Mouse (Mus musculus): Measurements from ENCODE around the gene Tubal3. TPM values are rescaled to one million over a fixed set of nuclear protein-coding genes. Genes with fewer than 3 reads are reported as not detected.
A peak's percentile ranks its signal among the peaks of the same experiment; 100 is the strongest.
"Not testable (repeated sequence)": the region's sequence is repeated elsewhere in the genome, so short reads cannot be mapped to it uniquely, and the experiment has no call there.

Gene Tubal3
- polyA plus RNA-seq, 1 experiment from 2014 or later, result not detected

GRCm38 (mm10) chr13:3893126-3893734 is 24.8 kb upstream of the Tubal3 start:
- peaks cover 7% of the 10 kb centered on the region; the same call in 1 of the 2 replicates for H3K27me3 ChIP-seq (replicated peaks)
- H3K36me3 ChIP-seq, result peaks cover 4% of the 10 kb centered on the region; the same call in 1 of the 2 replicates
- H3K9me3 ChIP-seq (replicated peaks), result no peaks in the 10 kb centered on the region
- H3K27ac ChIP-seq (replicated peaks), result no peak overlapping the region
- under 1% methylated on average over 35 of the region's 35 CpGs for WGBS
- H3K4me3 ChIP-seq (replicated peaks), result peak overlapping the region; percentile 55
- H3K4me2 ChIP-seq, result peak overlapping the region; percentile 85
- H3K4me1 ChIP-seq, result 0 out of 2 replicates have a peak, but pooled peaks cover 4% of the 10 kb centered on the region
- H3K9ac ChIP-seq (replicated peaks), result peak overlapping the region; percentile 60
- ATAC-seq (ENCODE audit: low FRiP score), result peak; percentile 99

- H3K27me3 ChIP-seq (replicated peaks), result peaks cover 7% of the 10 kb centered on the region; the same call in 1 of the 2 replicates
- H3K4me2 ChIP-seq, result no peak overlapping the region
- H3K36me3 ChIP-seq, result no peaks in the 10 kb centered on the region
- H3K9ac ChIP-seq (replicated peaks), result no peak overlapping the region
- WGBS, result 78% methylated on average over 8 of the region's 8 CpGs
- no peaks in the 10 kb centered on the region for H3K9me3 ChIP-seq (replicated peaks)
- ATAC-seq (ENCODE audit: low FRiP score), result no peak
- no peak overlapping the region for H3K27ac ChIP-seq (replicated peaks)
- 0 out of 2 replicates have a peak, but pooled peaks cover 4% of the 10 kb centered on the region for H3K4me1 ChIP-seq
- H3K4me3 ChIP-seq (replicated peaks), result no peak overlapping the region
Observed at GRCm38 (mm10) chr13:3894549-3894948, 23.5 kb upstream of the Tubal3 start.

GRCm38 (mm10) chr13:3895397-3895980 is 22.6 kb upstream of the Tubal3 start:
- Histone ChIP-seq H3K4me2 (no peak overlapping the region), H3K27ac (replicated peaks) (no peak overlapping the region), H3K27me3 (replicated peaks) (peaks cover 7% of the 10 kb centered on the region; the same call in 1 of the 2 replicates), H3K36me3 (no peaks in the 10 kb centered on the region), H3K4me1 (0 out of 2 replicates have a peak, but pooled peaks cover 4% of the 10 kb centered on the region), H3K9ac (replicated peaks) (no peak overlapping the region), H3K9me3 (replicated peaks) (no peaks in the 10 kb centered on the region), H3K4me3 (replicated peaks) (no peak overlapping the region)
- no peak for ATAC-seq (ENCODE audit: low FRiP score)
- WGBS, result 86% methylated on average over 8 of the region's 8 CpGs

- Histone ChIP-seq H3K27me3 (replicated peaks) (peaks cover 7% of the 10 kb centered on the region; the same call in 1 of the 2 replicates), H3K4me2 (no peak overlapping the region), H3K27ac (replicated peaks) (no peak overlapping the region), H3K9me3 (replicated peaks) (no peaks in the 10 kb centered on the region), H3K4me1 (0 out of 2 replicates have a peak, but pooled peaks cover 4% of the 10 kb centered on the region), H3K9ac (replicated peaks) (no peak overlapping the region), H3K4me3 (replicated peaks) (no peak overlapping the region), H3K36me3 (no peaks in the 10 kb centered on the region)
- 89% methylated on average over 6 of the region's 6 CpGs for WGBS
- ATAC-seq (ENCODE audit: low FRiP score), result no peak
Observed at GRCm38 (mm10) chr13:3896032-3896431, 22.0 kb upstream of the Tubal3 start.

GRCm38 (mm10) chr13:3896913-3897312 is 21.2 kb upstream of the Tubal3 start:
- 39% methylated on average over 5 of the region's 5 CpGs for WGBS
- Histone ChIP-seq H3K4me1 (0 out of 2 replicates have a peak, but pooled peaks cover 4% of the 10 kb centered on the region), H3K27me3 (replicated peaks) (peaks cover under 1% of the 10 kb centered on the region; the same call in 1 of the 2 replicates), H3K27ac (replicated peaks) (no peak overlapping the region), H3K36me3 (no peaks in the 10 kb centered on the region), H3K9me3 (replicated peaks) (no peaks in the 10 kb centered on the region), H3K9ac (replicated peaks) (no peak overlapping the region), H3K4me2 (no peak overlapping the region), H3K4me3 (replicated peaks) (no peak overlapping the region)
- no peak for ATAC-seq (ENCODE audit: low FRiP score)

- not testable (repeated sequence) for H3K4me1 ChIP-seq; H3K9ac ChIP-seq (replicated peaks); H3K4me2 ChIP-seq; ATAC-seq (ENCODE audit: low FRiP score); H3K9me3 ChIP-seq (replicated peaks); H3K36me3 ChIP-seq; H3K27ac ChIP-seq (replicated peaks); H3K4me3 ChIP-seq (replicated peaks); H3K27me3 ChIP-seq (replicated peaks)
- 96% methylated on average over 5 of the region's 5 CpGs for WGBS
Observed at GRCm38 (mm10) chr13:3898202-3898601, 19.9 kb upstream of the Tubal3 start.

- Histone ChIP-seq H3K9ac (replicated peaks) (no peak overlapping the region), H3K36me3 (no peaks in the 10 kb centered on the region), H3K4me1 (no peaks in the 10 kb centered on the region), H3K4me3 (replicated peaks) (no peak overlapping the region), H3K27me3 (replicated peaks) (no peaks in the 10 kb centered on the region), H3K4me2 (no peak overlapping the region), H3K9me3 (replicated peaks) (no peaks in the 10 kb centered on the region), H3K27ac (replicated peaks) (no peak overlapping the region)
- WGBS, result 93% methylated on average over 9 of the region's 9 CpGs
- no peak for ATAC-seq (ENCODE audit: low FRiP score)
Observed at GRCm38 (mm10) chr13:3899301-3899700, 18.8 kb upstream of the Tubal3 start.

GRCm38 (mm10) chr13:3907151-3907696 is 10.8 kb upstream of the Tubal3 start:
- no peaks in the 10 kb centered on the region for H3K36me3 ChIP-seq
- WGBS, result 84% methylated on average over 6 of the region's 6 CpGs
- no peaks in the 10 kb centered on the region for H3K27me3 ChIP-seq (replicated peaks)
- no peak for ATAC-seq (ENCODE audit: low FRiP score)
- H3K9me3 ChIP-seq (replicated peaks), result no peaks in the 10 kb centered on the region
- no peak overlapping the region for H3K4me3 ChIP-seq (replicated peaks)
- no peak overlapping the region for H3K4me2 ChIP-seq
- H3K4me1 ChIP-seq, result no peaks in the 10 kb centered on the region
- H3K9ac ChIP-seq (replicated peaks), result no peak overlapping the region
- H3K27ac ChIP-seq (replicated peaks), result no peak overlapping the region

- Histone ChIP-seq H3K9ac (replicated peaks) (no peak overlapping the region), H3K4me3 (replicated peaks) (no peak overlapping the region), H3K27ac (replicated peaks) (no peak overlapping the region), H3K4me2 (no peak overlapping the region), H3K36me3 (no peaks in the 10 kb centered on the region), H3K9me3 (replicated peaks) (no peaks in the 10 kb centered on the region), H3K27me3 (replicated peaks) (no peaks in the 10 kb centered on the region), H3K4me1 (no peaks in the 10 kb centered on the region)
- no peak for ATAC-seq (ENCODE audit: low FRiP score)
- WGBS, result 88% methylated on average over 4 of the region's 4 CpGs
Observed at GRCm38 (mm10) chr13:3908262-3908661, 9.8 kb upstream of the Tubal3 start.

GRCm38 (mm10) chr13:3910356-3910755 is 7.7 kb upstream of the Tubal3 start:
- no peaks in the 10 kb centered on the region for H3K4me1 ChIP-seq
- H3K4me3 ChIP-seq (replicated peaks), result no peak overlapping the region
- no peak for ATAC-seq (ENCODE audit: low FRiP score)
- WGBS, result 65% methylated on average over 5 of the region's 5 CpGs
- no peaks in the 10 kb centered on the region for H3K9me3 ChIP-seq (replicated peaks)
- H3K9ac ChIP-seq (replicated peaks), result no peak overlapping the region
- H3K27ac ChIP-seq (replicated peaks), result no peak overlapping the region
- H3K27me3 ChIP-seq (replicated peaks), result no peaks in the 10 kb centered on the region
- no peak overlapping the region for H3K4me2 ChIP-seq
- H3K36me3 ChIP-seq, result no peaks in the 10 kb centered on the region

- H3K4me2 ChIP-seq, result no peak overlapping the region
- no peak overlapping the region for H3K9ac ChIP-seq (replicated peaks)
- WGBS, result 89% methylated on average over 4 of the region's 4 CpGs
- H3K9me3 ChIP-seq (replicated peaks), result no peaks in the 10 kb centered on the region
- peaks cover 10% of the 10 kb centered on the region; the same call in 1 of the 2 replicates for H3K4me1 ChIP-seq
- ATAC-seq (ENCODE audit: low FRiP score), result no peak
- H3K27me3 ChIP-seq (replicated peaks), result no peaks in the 10 kb centered on the region
- no peak overlapping the region for H3K4me3 ChIP-seq (replicated peaks)
- no peak overlapping the region for H3K27ac ChIP-seq (replicated peaks)
- H3K36me3 ChIP-seq, result no peaks in the 10 kb centered on the region
Observed at GRCm38 (mm10) chr13:3913504-3913903, 4.6 kb upstream of the Tubal3 start.

- Histone ChIP-seq H3K9ac (replicated peaks) (no peak overlapping the region), H3K36me3 (no peaks in the 10 kb centered on the region), H3K9me3 (replicated peaks) (no peaks in the 10 kb centered on the region), H3K4me3 (replicated peaks) (no peak overlapping the region), H3K27me3 (replicated peaks) (no peaks in the 10 kb centered on the region), H3K4me2 (no peak overlapping the region), H3K27ac (replicated peaks) (no peak overlapping the region), H3K4me1 (no peaks in the 10 kb centered on the region)
- WGBS, result 91% methylated on average over 5 of the region's 5 CpGs
- no peak for ATAC-seq (ENCODE audit: low FRiP score)
Observed at GRCm38 (mm10) chr13:3924483-3924882, 6.4 kb downstream of the Tubal3 start.

All from neural tube, embryonic 15.5 days (tissue).